Mouse (Mus musculus): ENCODE results near the gene Zkscan5.

Zkscan5 gene

DNA sequence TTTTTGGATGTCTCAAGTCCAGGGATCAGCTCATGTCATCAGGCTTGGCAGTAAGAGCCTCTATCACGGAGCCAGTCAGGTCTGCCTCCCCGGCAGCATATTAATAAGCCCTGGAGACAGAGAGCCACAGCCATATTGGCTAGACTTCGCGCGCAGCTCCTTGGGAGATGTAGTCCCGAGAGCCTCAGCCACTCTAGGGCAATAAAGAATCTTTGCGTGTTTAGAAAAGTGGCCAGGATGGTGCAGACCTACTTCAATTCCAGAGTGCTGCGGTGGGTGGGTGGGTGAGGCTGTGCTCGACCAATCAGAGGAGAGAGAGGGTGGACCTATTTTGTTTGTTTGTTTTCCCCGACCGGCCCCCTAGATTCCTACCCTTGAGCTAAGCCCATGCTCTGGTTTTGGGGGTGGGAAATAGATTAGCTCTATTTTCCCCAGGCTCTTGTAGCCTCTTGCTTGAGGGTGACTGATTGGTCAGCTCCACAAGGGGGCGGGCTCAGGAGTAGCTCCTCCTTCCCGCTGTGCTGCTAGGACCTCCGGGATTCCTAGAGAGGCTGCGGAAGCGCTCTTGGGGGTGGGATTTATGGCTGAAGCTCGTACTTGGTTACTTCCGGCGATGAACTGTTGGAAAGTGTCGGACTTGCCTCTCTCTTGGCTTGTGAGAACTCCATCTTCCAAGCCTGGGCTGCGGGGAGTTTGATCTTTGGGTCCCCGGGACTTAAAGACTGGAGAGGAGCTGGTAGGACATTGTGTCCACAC is at the start of gene Zkscan5:
TSS of gene Zkscan5 (plus strand) at position 627 of the 756 bp plus-strand sequence.
- POLR2A ChIA-PET, result interaction anchor here (0.6 to 22.4 kb wide), 107 partner anchors 9 to 1591 kb away, joined by 3 to 510 read pairs (median 5); partner anchors contain the start of genes Cpsf4 (in 3 of the 4), Ptcd1 (in 3 of the 4), Zfp655 (in 3 of the 4) and Zscan25 (in 3 of the 4)

GRCm38 (mm10) chr5:145161361-145161760 is 43.0 kb upstream of the Zkscan5 start:
- CTCF ChIA-PET, result interaction anchor here in 1 of 4 experiments (1.0 kb wide), 1 partner anchor 43 kb away, joined by 5 read pairs; the partner anchor contains the start of gene Zkscan5
- POLR2A ChIA-PET, result interaction anchor here in 3 of 4 experiments (0.6 to 8.4 kb wide), 17 partner anchors 11 to 128 kb away, joined by 3 to 81 read pairs (median 3); partner anchors contain the start of genes Bud31 (in 1 of the 3), Zfp655 (in 1 of the 3) and Zkscan5 (in 1 of the 3)

More for the DNA sequence above, at the start of gene Zkscan5:
- CTCF ChIA-PET, result interaction anchor here in 2 of 4 experiments (0.5 to 2.9 kb wide), 18 partner anchors 10 to 1909 kb away, joined by 3 to 31 read pairs (median 5); partner anchors contain the start of genes Atp5j2 (in 1 of the 2), Ccz1 (in 1 of the 2), Cpsf4 (in 1 of the 2) and Ptcd1 (in 1 of the 2)

DNA sequence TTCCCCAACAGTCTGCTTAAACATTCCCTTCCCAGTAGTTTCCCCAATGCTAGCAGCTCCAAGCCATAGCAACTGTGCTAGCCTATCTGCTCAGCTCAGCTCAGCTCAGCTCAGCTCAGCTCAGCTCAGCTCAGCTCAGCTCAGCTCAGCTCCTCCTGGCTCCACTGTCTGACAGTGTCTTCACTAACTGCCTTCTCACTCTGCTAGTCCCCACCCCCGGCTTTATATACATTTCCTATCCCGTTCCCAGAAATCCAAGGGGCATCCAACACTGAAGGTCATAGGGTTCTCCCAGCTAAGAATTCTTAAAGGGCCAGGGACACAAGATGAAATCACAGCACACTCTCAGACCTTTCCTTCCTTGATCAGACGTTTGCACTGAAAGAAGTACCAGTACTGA is 39.7 kb upstream of the Zkscan5 start:
- CTCF ChIA-PET, result interaction anchor here in 2 of 4 experiments (0.7 to 1.2 kb wide), 2 partner anchors 10 to 51 kb away, joined by 3 read pairs; no protein-coding TSS in a partner anchor
- POLR2A ChIA-PET, result interaction anchor here (0.7 to 15.0 kb wide), 42 partner anchors 9 to 200 kb away, joined by 3 to 289 read pairs (median 4); partner anchors contain the start of genes Zkscan5 (in 3 of the 4), Arpc1b (in 2 of the 4), Atp5j2 (in 2 of the 4) and Zfp655 (in 2 of the 4)

DNA sequence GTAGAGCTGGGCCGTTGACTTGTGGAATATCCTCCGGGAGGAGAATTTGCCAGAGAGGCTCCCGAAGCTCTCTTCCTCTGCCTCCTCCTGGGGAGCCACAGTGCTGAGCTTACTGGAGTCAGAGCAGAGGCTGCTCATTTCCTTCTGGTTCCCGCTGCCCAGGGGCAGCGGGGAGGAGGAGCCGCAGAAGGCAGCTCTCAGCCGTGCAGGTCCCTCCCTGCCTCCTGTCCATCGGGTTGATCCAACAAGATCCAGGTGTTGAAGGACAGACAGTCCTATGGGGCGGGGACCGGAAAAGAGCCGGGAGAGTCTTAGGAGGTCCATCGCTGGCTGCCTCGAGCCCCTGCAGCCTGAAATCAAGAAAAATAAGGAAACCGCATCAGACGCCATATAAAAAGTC is 39.2 kb upstream of the Zkscan5 start:
- CTCF ChIA-PET, result interaction anchor here in 1 of 4 experiments (1.0 kb wide), 1 partner anchor 39 kb away, joined by 6 read pairs; the partner anchor contains the start of gene Zkscan5
- POLR2A ChIA-PET, result interaction anchor here (0.7 to 15.0 kb wide), 40 partner anchors 9 to 200 kb away, joined by 3 to 289 read pairs (median 6); partner anchors contain the start of genes Zkscan5 (in 3 of the 4), Arpc1b (in 2 of the 4), Atp5j2 (in 2 of the 4) and Zfp655 (in 2 of the 4)

DNA sequence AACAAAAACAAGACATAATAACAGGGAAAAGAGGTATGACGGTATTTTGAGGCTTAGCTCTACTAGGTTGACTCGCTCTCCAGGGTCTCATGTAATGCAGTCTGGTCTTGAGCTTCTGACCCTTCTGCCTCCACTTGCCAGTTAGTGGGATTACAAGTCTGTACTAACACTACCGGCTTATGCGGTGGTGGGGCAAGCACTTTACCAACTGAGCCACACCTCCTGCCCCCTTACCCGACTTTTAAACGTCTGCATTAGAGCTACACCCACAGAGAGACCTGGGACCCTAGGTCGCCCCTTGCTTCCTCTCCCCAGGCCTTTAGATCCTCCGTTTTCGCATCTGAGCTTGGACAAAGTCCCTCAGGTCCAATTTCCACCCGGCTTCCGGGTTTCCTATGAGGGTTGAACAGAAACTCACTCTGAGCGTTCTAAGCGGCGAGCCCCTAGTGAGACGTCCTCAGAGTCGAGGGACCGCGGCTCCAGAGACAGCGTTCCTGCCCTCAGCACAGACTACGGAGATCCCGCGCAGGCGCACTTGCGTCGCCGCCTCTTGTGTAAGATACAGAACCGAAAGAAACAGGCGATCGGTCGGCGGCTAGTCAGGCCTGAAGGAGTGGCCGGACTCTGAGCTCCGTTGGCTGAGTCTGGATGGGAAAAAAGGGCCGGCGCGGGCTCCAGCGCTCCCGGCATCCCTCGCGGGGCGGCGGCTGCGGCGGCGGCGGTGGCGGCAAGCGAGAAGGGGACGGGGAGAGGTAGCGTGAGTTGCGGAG is 37.6 kb upstream of the Zkscan5 start, which contains the start of the genes Ptcd1 and Cpsf4:
TSS of gene Ptcd1 (minus strand) at position 573 of the 770 bp plus-strand sequence.
TSS of gene Cpsf4 (plus strand) at position 678 of the 770 bp plus-strand sequence.
- CTCF ChIA-PET, result interaction anchor here in 2 of 4 experiments (0.6 to 1.5 kb wide), 7 partner anchors 12 to 1054 kb away, joined by 3 to 6 read pairs (median 3); partner anchors contain the start of gene Zkscan5 (in 1 of the 2)
- POLR2A ChIA-PET, result interaction anchor here (0.6 to 15.0 kb wide), 60 partner anchors 9 to 399 kb away, joined by 3 to 289 read pairs (median 5); partner anchors contain the start of genes Arpc1b (in 3 of the 4), Zfp655 (in 3 of the 4), Zkscan5 (in 3 of the 4) and Atp5j2 (in 2 of the 4)

DNA sequence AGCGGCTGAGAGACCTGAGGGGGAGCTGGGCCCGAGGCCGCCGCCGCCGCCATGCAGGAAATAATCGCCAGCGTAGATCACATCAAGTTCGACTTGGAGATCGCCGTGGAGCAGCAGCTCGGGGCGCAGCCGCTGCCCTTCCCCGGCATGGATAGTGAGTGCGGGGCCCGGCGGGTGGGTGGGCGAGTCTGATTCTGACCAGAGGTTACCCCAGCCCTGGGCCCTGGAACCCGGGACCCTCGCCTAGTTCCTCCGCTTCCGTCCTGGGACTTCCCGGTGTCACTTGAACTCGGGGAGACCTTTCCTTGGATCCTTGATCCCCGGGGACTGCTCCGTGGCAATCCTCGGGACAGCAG is 37.1 kb upstream of the Zkscan5 start:
- POLR2A ChIA-PET, result interaction anchor here in 3 of 4 experiments (0.6 to 15.0 kb wide), 55 partner anchors 8 to 113 kb away, joined by 3 to 289 read pairs (median 6); partner anchors contain the start of genes Arpc1b (in 3 of the 3), Zfp655 (in 3 of the 3), Zkscan5 (in 3 of the 3) and Atp5j2 (in 2 of the 3)
- CTCF ChIA-PET, result interaction anchor here in 1 of 4 experiments (0.7 to 1.5 kb wide), 5 partner anchors 12 to 54 kb away, joined by 3 to 6 read pairs (median 3); partner anchors contain the start of gene Zkscan5

- CTCF ChIA-PET, result no interaction called here
- POLR2A ChIA-PET, result interaction anchor here in 3 of 4 experiments (0.9 to 15.8 kb wide), 10 partner anchors 8 to 54 kb away, joined by 3 to 289 read pairs (median 6); partner anchors contain the start of genes Cpsf4 (in 3 of the 3), Ptcd1 (in 3 of the 3), Zfp655 (in 1 of the 3) and Zkscan5 (in 1 of the 3)
Observed at GRCm38 (mm10) chr5:145178461-145178980, 25.8 kb upstream of the Zkscan5 start.

DNA sequence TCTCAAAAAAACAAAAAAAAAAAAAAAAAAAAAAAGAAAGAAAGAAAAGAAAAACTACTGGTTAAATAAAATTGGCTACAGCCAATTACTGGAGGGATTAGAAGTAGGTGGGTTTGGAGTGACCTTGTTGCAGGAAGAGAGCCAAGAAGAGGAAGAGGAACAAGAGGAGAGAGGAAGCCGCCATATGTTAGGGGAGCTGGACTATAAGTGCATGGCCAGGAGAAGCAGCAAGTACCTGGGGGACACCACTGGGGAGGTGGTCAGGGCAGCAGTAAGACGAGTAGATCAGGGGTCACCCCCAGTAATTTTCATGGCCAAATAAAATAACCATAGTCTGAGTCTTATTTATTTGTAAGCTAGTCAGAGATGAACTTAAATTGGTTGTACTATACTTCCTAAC is 19.1 kb upstream of the Zkscan5 start:
- ChIA-PET CTCF (no interaction called here), POLR2A (interaction anchor here in 3 of 4 experiments (0.7 to 15.8 kb wide), 13 partner anchors 10 to 89 kb away, joined by 3 to 289 read pairs (median 6); partner anchors contain the start of genes Zkscan5 (in 3 of the 3), Cpsf4 (in 2 of the 3), Ptcd1 (in 2 of the 3) and Arpc1b (in 1 of the 3))

- ChIA-PET CTCF (interaction anchor here in 2 of 4 experiments (1.3 to 1.5 kb wide), 2 partner anchors 24 to 71 kb away, joined by 3 read pairs; no protein-coding TSS in a partner anchor), POLR2A (interaction anchor here (0.6 to 15.8 kb wide), 26 partner anchors 9 to 76 kb away, joined by 3 to 289 read pairs (median 4); partner anchors contain the start of genes Zkscan5 (in 4 of the 4), Cpsf4 (in 2 of the 4), Ptcd1 (in 2 of the 4) and Zkscan14 (in 2 of the 4))
Observed at GRCm38 (mm10) chr5:145189416-145189815, 14.9 kb upstream of the Zkscan5 start.

DNA sequence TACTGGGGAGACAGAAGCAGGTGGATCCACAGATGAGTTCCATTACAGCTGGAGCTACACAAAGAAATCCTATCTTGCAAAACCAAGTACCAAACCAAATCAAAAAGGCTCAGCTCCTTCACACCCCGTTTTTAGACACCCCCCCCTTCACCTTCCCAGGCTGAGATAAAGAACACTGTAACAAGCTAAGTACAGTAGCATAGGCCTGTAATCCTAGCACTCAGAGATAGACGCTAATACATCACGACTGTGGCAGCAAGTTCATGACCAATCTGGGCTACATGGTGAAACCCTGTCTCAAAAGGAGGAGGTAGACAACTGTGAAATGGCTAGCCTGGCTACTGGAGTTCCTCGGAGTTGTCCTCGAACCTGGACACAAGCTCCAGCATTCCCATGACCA is 14.0 kb upstream of the Zkscan5 start:
- POLR2A ChIA-PET, result interaction anchor here (0.6 to 15.8 kb wide), 31 partner anchors 8 to 675 kb away, joined by 3 to 289 read pairs (median 4); partner anchors contain the start of genes Zkscan5 (in 3 of the 4), Cpsf4 (in 2 of the 4), Ptcd1 (in 2 of the 4) and Zfp655 (in 2 of the 4)

GRCm38 (mm10) chr5:145190875-145191798 is 13.2 kb upstream of the Zkscan5 start:
- ChIA-PET CTCF (interaction anchor here in 2 of 4 experiments (0.6 to 1.5 kb wide), 5 partner anchors 10 to 1284 kb away, joined by 3 to 12 read pairs (median 7); partner anchors contain the start of genes Zkscan14 (in 1 of the 2) and Zkscan5 (in 1 of the 2)), POLR2A (interaction anchor here (0.6 to 15.8 kb wide), 25 partner anchors 9 to 676 kb away, joined by 3 to 289 read pairs (median 6); partner anchors contain the start of genes Zkscan5 (in 3 of the 4), Cpsf4 (in 2 of the 4), Ptcd1 (in 2 of the 4) and Zfp655 (in 2 of the 4))

More for the DNA sequence above, 14.0 kb upstream of the Zkscan5 start:
- CTCF ChIA-PET, result interaction anchor here in 2 of 4 experiments (0.6 to 1.3 kb wide), 2 partner anchors 71 to 1945 kb away, joined by 3 read pairs; no protein-coding TSS in a partner anchor

- ChIA-PET CTCF (interaction anchor here in 2 of 4 experiments (0.6 to 1.5 kb wide), 5 partner anchors 9 to 1283 kb away, joined by 4 to 12 read pairs (median 7); partner anchors contain the start of genes Zkscan14 (in 1 of the 2) and Zkscan5 (in 1 of the 2)), POLR2A (interaction anchor here in 3 of 4 experiments (0.6 to 15.8 kb wide), 15 partner anchors 8 to 48 kb away, joined by 3 to 289 read pairs (median 6); partner anchors contain the start of genes Zkscan5 (in 3 of the 3), Cpsf4 (in 2 of the 3), Ptcd1 (in 2 of the 3) and Zkscan14 (in 2 of the 3))
Observed at GRCm38 (mm10) chr5:145191962-145192361, 12.4 kb upstream of the Zkscan5 start, which contains the start of gene Atp5j2. Gene Atp5j2 (minus strand): TSS chr5:145192062.

GRCm38 (mm10) chr5:145200387-145200786 is 4.0 kb upstream of the Zkscan5 start:
- ChIA-PET CTCF (no interaction called here), POLR2A (interaction anchor here in 2 of 4 experiments (0.9 to 11.8 kb wide), 11 partner anchors 8 to 432 kb away, joined by 3 to 206 read pairs (median 6); partner anchors contain the start of genes Atp5j2 (in 2 of the 2), Cpsf4 (in 2 of the 2), Ptcd1 (in 2 of the 2) and Trrap (in 1 of the 2))

DNA sequence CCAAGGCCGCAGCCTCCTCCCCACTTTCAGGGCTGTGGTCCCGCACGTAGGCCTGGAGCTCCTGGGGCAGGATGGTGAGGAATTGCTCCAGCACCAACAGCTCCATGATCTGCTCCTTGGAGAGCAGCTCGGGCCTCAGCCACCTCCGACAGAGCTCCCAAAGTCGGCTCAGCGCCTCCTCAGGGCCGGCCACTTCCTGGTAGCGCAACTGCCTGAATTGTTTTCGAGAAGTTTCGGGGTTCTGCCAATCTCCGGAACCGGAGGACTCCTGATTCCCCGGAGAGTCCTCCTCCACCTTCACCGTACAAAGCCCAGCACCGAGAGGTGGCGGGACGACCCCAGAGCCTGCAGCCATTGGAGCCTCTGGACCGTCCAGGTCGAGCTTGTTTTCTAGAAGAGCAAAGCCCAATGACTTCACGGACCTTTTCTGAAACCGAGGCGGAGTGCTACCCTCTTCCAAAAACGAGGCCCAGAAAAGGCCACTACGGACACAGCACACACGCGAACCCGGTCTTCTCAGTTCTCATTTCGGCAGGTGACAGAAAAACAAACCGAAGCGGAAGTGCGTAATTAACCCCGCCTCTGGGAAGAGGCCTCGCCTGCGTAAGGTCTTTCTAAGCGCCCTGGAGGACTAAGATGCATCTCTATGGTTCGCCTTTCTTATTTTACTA is 2.9 kb upstream of the Zkscan5 start, which contains the start of gene Zkscan14:
TSS of gene Zkscan14 (minus strand) at position 548 of the 671 bp plus-strand sequence.
- CTCF ChIA-PET, result interaction anchor here in 2 of 4 experiments (0.5 to 1.2 kb wide), 3 partner anchors 9 to 27 kb away, joined by 3 to 7 read pairs (median 4); partner anchors contain the start of gene Atp5j2 (in 1 of the 2)
- POLR2A ChIA-PET, result interaction anchor here in 2 of 4 experiments (0.6 to 11.8 kb wide), 27 partner anchors 8 to 433 kb away, joined by 3 to 206 read pairs (median 4); partner anchors contain the start of genes Atp5j2 (in 2 of the 2), Zscan25 (in 2 of the 2), Cpsf4 (in 1 of the 2) and Ptcd1 (in 1 of the 2)
